Mouse (Mus musculus) heart, postnatal 0 days (tissue): ENCODE measurements around the gene Gm3435. TPM values are rescaled to one million over a fixed set of nuclear protein-coding genes. Genes with fewer than 3 reads are reported as not detected.
"Not testable (repeated sequence)": the region's sequence is repeated elsewhere in the genome, so short reads cannot be mapped to it uniquely, and the experiment has no call there.

ENCODE experiments used
- ATAC-seq: fragments of 200-750 bp; cut with Nextera tagmentation; 2 replicates; pipeline ENCODE4 v1.8.0; 2017; ENCODE audit warnings: low read depth, moderate number of reproducible peaks, moderate library complexity; ENCODE audit not compliant: insufficient read depth
- DNase-seq: peaks from one replicate; pipeline ENCODE4 v3.0.0-alpha.2; 2016; ENCODE audit warnings: low spot score
- H3K27ac ChIP-seq: fragments of 300-500 bp; sonication (generic); 2 replicates; pipeline ENCODE4 v1.5.1; 2014; ENCODE audit warnings: low read depth, mild to moderate bottlenecking
- H3K27me3 ChIP-seq: fragments of 300-500 bp; sonication (generic); 2 replicates; pipeline ENCODE4 v1.6.1; 2014; ENCODE audit warnings: low read length, mixed read lengths; ENCODE audit not compliant: control insufficient read depth, insufficient read depth
- H3K36me3 ChIP-seq: fragments of 300-500 bp; sonication (generic); replicated peaks from 2 replicates; pipeline ENCODE4 v1.6.1; 2014; ENCODE audit warnings: low read length, mixed read lengths; ENCODE audit not compliant: control insufficient read depth, insufficient read depth
- H3K4me1 ChIP-seq: fragments of 300-500 bp; sonication (generic); 2 replicates; pipeline ENCODE4 v1.6.1; 2014; ENCODE audit warnings: antibody characterized with exemption; ENCODE audit not compliant: control insufficient read depth, insufficient read depth
- H3K4me2 ChIP-seq: fragments of 300-500 bp; sonication (generic); 2 replicates; pipeline ENCODE4 v1.6.1; 2014; ENCODE audit warnings: low read depth, mild to moderate bottlenecking, low read length, moderate library complexity
- H3K4me3 ChIP-seq: fragments of 300-500 bp; sonication (generic); 2 replicates; pipeline ENCODE4 v1.5.1; 2014; ENCODE audit warnings: low read depth, low read length
- H3K9ac ChIP-seq: fragments of 300-500 bp; sonication (generic); replicated peaks from 2 replicates; pipeline ENCODE4 v1.6.1; 2014; ENCODE audit warnings: low read depth, low read length, mixed read lengths
- H3K9me3 ChIP-seq: fragments of 300-500 bp; sonication (generic); replicated peaks from 2 replicates; pipeline ENCODE4 v1.6.1; 2016; ENCODE audit warnings: low read length; ENCODE audit not compliant: control insufficient read depth
- CTCF ChIP-seq: IDR thresholded peaks from 2 replicates; pipeline ENCODE4 v1.5.1; 2016; ENCODE audit warnings: antibody characterized with exemption, control low read depth, low read depth
- EP300 ChIP-seq: IDR thresholded peaks from 2 replicates; pipeline ENCODE4 v1.6.1; 2016; ENCODE audit warnings: antibody characterized with exemption, low read depth
- WGBS: fragments of 180-500 bp; shearing (Covaris S2); extraction: QIAGEN DNeasy Blood & Tissue Kit; methylation state at CpG from one replicate; pipeline ENCODE4 v1.1.7; 2014; 5-methylcytosine and 5-hydroxymethylcytosine counted together
- polyA plus RNA-seq: library from polyadenylated mRNA; unstranded; fragments of >200 nt; fragmentation: Nextera tagmentation; extraction: Ambion mirVana; gene quantifications from 2 replicates; pipeline ENCODE4 v1.2.1, GENCODE M21; 2015
- total RNA-seq: library from RNA; depleted of rRNA; stranded (reverse); fragments of >200 nt; gene quantifications from 2 replicates; pipeline ENCODE4 v1.2.3, GENCODE M21; 2014; ENCODE audit warnings: low replicate concordance; rRNA removed

The Gm3435 gene
- total RNA-seq (5.4 TPM in 1 of 2 replicates, not detected in the other), polyA plus RNA-seq (5.8 and 6.2 TPM in 2 replicates)

- not testable (repeated sequence) for H3K27ac ChIP-seq, H3K36me3 ChIP-seq, DNase-seq, H3K9me3 ChIP-seq, H3K27me3 ChIP-seq, H3K4me3 ChIP-seq, H3K9ac ChIP-seq, H3K4me1 ChIP-seq, H3K4me2 ChIP-seq
- peak; percentile 99 for ATAC-seq
- no CpG with 5 or more reads among the region's 60 CpGs for WGBS
These were observed at the start of gene Gm3435 for GRCm38 (mm10) chr17:15009706-15010413. Gene Gm3435, plus strand, starts transcription at chr17:15010176.

- ATAC-seq (peak; percentile 18), DNase-seq (no peak)
- H3K4me3 ChIP-seq, result peak overlapping the region; percentile 65
- WGBS, result under 1% methylated on average over 19 of the region's 23 CpGs
- no peaks in the 10 kb centered on the region for H3K9me3 ChIP-seq
- H3K27me3 ChIP-seq, result no peaks in the 10 kb centered on the region
- H3K4me2 ChIP-seq, result peak overlapping the region; percentile 77
- H3K9ac ChIP-seq, result peak overlapping the region; percentile 61
- peaks cover 6% of the 10 kb centered on the region; the same call in 1 of the 2 replicates for H3K4me1 ChIP-seq
- no peak for TF ChIP-seq EP300
- no peak for TF ChIP-seq CTCF
- H3K27ac ChIP-seq, result peak overlapping the region; percentile 83
- peaks cover 8% of the 10 kb centered on the region; the same call in 1 of the 2 replicates for H3K36me3 ChIP-seq
These were observed 49.5 kb upstream of the Gm3435 start for GRCm38 (mm10) chr17:14960520-14960919.

- H3K4me1 ChIP-seq, H3K27me3 ChIP-seq, H3K9me3 ChIP-seq, H3K36me3 ChIP-seq, DNase-seq: not testable (repeated sequence)
- peak within 1 kb of the TSS; percentile 61 for H3K9ac ChIP-seq
- peak within 1 kb of the TSS; percentile 65 for H3K4me3 ChIP-seq
- H3K27ac ChIP-seq, result peak within 1 kb of the TSS; percentile 83
- WGBS, result under 1% methylated on average over 26 of the region's 100 CpGs
- ATAC-seq, result peak; percentile 86
- H3K4me2 ChIP-seq, result peak within 1 kb of the TSS; percentile 77
These were observed 48.9 kb upstream of the Gm3435 start, which contains the start of gene Phf10 for GRCm38 (mm10) chr17:14960951-14961556. Gene Phf10, minus strand, starts transcription at chr17:14961273.

GRCm38 (mm10) chr17:14961557-14962154 is 48.3 kb upstream of the Gm3435 start:
- ATAC-seq, result peak; percentile 77
- WGBS, result no CpG with 5 or more reads among the region's 44 CpGs
- not testable (repeated sequence) for H3K4me3 ChIP-seq, DNase-seq, H3K9me3 ChIP-seq, H3K27me3 ChIP-seq, H3K4me1 ChIP-seq, H3K36me3 ChIP-seq, H3K9ac ChIP-seq, H3K4me2 ChIP-seq, H3K27ac ChIP-seq

- not testable (repeated sequence) for H3K4me2 ChIP-seq, DNase-seq, H3K4me3 ChIP-seq, H3K27ac ChIP-seq, H3K9me3 ChIP-seq, H3K4me1 ChIP-seq, H3K27me3 ChIP-seq, H3K9ac ChIP-seq, H3K36me3 ChIP-seq, ATAC-seq
- WGBS, result no CpG with 5 or more reads among the region's 6 CpGs
These were observed 41.5 kb upstream of the Gm3435 start for GRCm38 (mm10) chr17:14968373-14968913.

GRCm38 (mm10) chr17:14977718-14978361 is 32.1 kb upstream of the Gm3435 start:
- H3K27me3 ChIP-seq, H3K4me3 ChIP-seq, DNase-seq, H3K9ac ChIP-seq, H3K9me3 ChIP-seq, H3K36me3 ChIP-seq, H3K27ac ChIP-seq, H3K4me1 ChIP-seq, H3K4me2 ChIP-seq: not testable (repeated sequence)
- 3% methylated on average over 4 of the region's 7 CpGs for WGBS
- ATAC-seq, result peak; percentile 18; the same call in 1 of the 2 replicates

GRCm38 (mm10) chr17:14978362-14979038 is 31.5 kb upstream of the Gm3435 start, which contains the start of the genes 9030025P20Rik and Gm3417:
Gene 9030025P20Rik, plus strand, starts transcription at chr17:14978468.
Gene Gm3417, minus strand, starts transcription at chr17:14978790.
- H3K36me3 ChIP-seq, H3K4me2 ChIP-seq, H3K4me3 ChIP-seq, H3K4me1 ChIP-seq, H3K9ac ChIP-seq, H3K27ac ChIP-seq, H3K9me3 ChIP-seq, DNase-seq, H3K27me3 ChIP-seq: not testable (repeated sequence)
- ATAC-seq, result peak; percentile 98
- WGBS, result no CpG with 5 or more reads among the region's 60 CpGs
